Mouse (Mus musculus): ENCODE measurements around the gene Olfr675. TPM values are rescaled to one million over a fixed set of nuclear protein-coding genes. Genes with fewer than 3 reads are reported as not detected.

The Olfr675 gene
- not detected for polyA plus RNA-seq (2012; fragmentation: generic; extraction: Trizol)

DNA sequence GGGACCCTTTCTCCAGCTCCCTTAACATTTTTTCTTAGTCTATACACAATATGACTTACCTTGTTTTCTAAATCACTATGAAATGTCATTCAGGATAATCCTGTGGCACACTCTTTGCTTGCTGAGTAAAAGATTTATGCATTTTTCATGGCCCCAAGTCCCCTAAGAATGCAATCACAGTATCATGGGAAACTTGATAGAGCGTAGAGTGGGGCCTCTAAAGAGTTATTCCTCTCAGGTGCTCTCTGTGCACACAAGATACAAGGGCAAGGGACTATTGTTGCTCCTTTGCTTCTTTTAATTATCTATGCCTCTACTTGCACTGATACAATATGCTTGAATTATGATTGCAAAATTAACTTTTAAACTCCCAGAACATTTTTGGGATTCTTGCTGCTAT is at the start of gene Olfr675:
Gene Olfr675 (minus strand): TSS at position 101 of the 400 bp plus-strand sequence.

DNA sequence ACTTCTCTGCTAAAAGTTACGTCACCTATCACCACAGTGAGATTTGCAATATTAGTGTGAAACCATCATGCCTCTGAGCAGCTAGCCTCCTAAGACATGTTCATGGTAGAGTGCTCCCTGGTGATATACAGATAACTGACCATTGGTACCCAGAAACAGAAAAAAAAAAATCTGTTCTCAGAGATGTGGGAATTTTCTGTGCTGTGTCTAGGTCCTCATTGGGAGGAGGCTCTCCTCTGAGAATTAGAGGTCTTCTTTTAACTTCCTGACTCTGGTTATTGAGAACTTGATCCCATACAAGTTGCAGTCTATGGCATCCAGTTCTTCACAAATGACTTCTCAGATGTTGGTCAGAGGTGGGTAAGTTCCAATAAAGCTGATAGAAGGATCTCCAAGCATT is 35.9 kb upstream of the Olfr675 start, which contains the start of gene Olfr678:
Gene Olfr678 (plus strand): TSS at position 301 of the 400 bp plus-strand sequence.

DNA sequence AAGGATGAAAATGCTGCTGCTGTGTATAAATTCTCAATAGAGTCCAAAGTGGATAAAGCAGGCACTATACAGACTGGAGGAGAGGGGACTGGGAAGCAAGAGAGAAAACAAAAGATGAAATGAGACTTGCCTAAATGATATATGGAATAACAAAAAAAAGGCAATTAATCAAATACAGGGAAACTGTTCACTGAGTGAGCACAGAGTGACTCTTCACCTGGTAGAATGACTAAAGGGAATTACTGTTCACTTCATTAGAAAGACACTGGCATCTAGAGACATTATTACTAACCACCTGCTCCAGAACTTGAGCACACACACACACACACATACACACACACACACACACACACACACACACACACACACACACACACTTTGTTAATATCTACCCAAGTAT is 4.1 kb upstream of the Olfr675 start, which contains the start of gene Olfr676:
Gene Olfr676 (plus strand): TSS at position 301 of the 400 bp plus-strand sequence.

DNA sequence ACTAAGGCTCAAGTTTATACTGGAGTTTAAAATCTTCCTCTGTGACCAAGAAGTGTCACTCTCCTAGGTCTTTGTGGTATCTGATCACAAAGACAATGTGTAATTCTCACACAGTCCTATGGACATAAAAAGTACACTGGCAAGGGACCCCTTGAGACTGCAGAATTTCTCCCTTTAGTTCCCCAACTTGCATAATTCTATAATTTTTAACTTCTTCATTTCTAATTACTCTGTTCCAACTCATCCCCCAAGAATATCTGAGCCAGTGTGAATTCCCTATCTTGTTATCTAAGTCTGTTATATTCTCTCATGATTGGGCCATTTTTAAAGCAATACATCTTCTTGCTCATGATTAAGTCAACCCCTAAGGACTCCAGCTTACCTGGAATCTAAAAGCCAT is 26.3 kb downstream of the Olfr675 start, which contains the start of gene Olfr672:
Gene Olfr672 (minus strand): TSS at position 101 of the 400 bp plus-strand sequence.

DNA sequence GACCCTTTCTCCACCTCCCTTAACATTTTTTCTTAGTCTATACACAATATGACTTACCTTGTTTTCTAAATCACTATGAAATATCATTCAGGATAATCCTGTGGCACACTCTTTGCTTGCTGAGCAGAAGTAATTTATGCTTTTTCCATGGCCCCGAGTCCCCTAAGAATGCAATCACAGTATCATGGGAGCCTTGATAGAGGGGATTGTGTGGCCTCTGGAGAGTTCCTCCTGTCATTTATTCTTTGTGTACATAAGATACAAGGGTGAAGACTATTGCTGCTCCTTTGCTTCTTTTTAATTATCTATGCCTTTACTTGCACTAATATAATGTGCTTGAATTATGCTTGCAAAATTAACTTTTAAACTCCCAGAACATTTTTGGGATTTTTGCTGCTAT is 49.2 kb downstream of the Olfr675 start, which contains the start of gene Olfr671:
Gene Olfr671 (minus strand): TSS at position 101 of the 400 bp plus-strand sequence.

Other genes starting within 250 kb of the Olfr675 start
- gene Usp17lb, start 185.9 kb downstream of the Olfr675 start, polyA plus RNA-seq (2012; fragmentation: generic; extraction: Trizol): under 1 TPM; 0.05 to 0.08 TPM
- gene Usp17la, start 171.5 kb downstream of the Olfr675 start, polyA plus RNA-seq (2012; fragmentation: generic; extraction: Trizol): under 1 TPM; 0.09 to 0.27 TPM
- not detected for gene Olfr665, start 150.4 kb downstream of the Olfr675 start, polyA plus RNA-seq (2012; fragmentation: generic; extraction: Trizol)
- not detected for gene Olfr666, start 132.5 kb downstream of the Olfr675 start, polyA plus RNA-seq (2012; fragmentation: generic; extraction: Trizol)
- not detected for gene Olfr667, start 107.0 kb downstream of the Olfr675 start, polyA plus RNA-seq (2012; fragmentation: generic; extraction: Trizol)
- gene Olfr668, start 100.4 kb downstream of the Olfr675 start, polyA plus RNA-seq (2012; fragmentation: generic; extraction: Trizol): not detected
- gene Olfr669, start 94.2 kb downstream of the Olfr675 start, polyA plus RNA-seq (2012; fragmentation: generic; extraction: Trizol): not detected
- not detected for gene Olfr670, start 65.8 kb downstream of the Olfr675 start, polyA plus RNA-seq (2012; fragmentation: generic; extraction: Trizol)
- not detected for gene Olfr671, start 49.3 kb downstream of the Olfr675 start, polyA plus RNA-seq (2012; fragmentation: generic; extraction: Trizol)
- not detected for gene Olfr672, start 26.4 kb downstream of the Olfr675 start, polyA plus RNA-seq (2012; fragmentation: generic; extraction: Trizol)
- gene Olfr676, start 4.2 kb upstream of the Olfr675 start, polyA plus RNA-seq (2012; fragmentation: generic; extraction: Trizol): not detected
- not detected for gene Olfr677, start 22.9 kb upstream of the Olfr675 start, polyA plus RNA-seq (2012; fragmentation: generic; extraction: Trizol)
- gene Olfr678, start 36.0 kb upstream of the Olfr675 start, polyA plus RNA-seq (2012; fragmentation: generic; extraction: Trizol): not detected
- gene Olfr679, start 52.7 kb upstream of the Olfr675 start, polyA plus RNA-seq (2012; fragmentation: generic; extraction: Trizol): not detected
- not detected for gene Olfr680-ps1, start 64.4 kb upstream of the Olfr675 start, polyA plus RNA-seq (2012; fragmentation: generic; extraction: Trizol)
- not detected for gene Olfr681, start 88.4 kb upstream of the Olfr675 start, polyA plus RNA-seq (2012; fragmentation: generic; extraction: Trizol)
- gene Olfr683, start 118.6 kb upstream of the Olfr675 start, polyA plus RNA-seq (2012; fragmentation: generic; extraction: Trizol): not detected
- gene Olfr684, start 135.2 kb upstream of the Olfr675 start, polyA plus RNA-seq (2012; fragmentation: generic; extraction: Trizol): not detected
- gene Olfr685, start 157.6 kb upstream of the Olfr675 start, polyA plus RNA-seq (2012; fragmentation: generic; extraction: Trizol): not detected
- gene Olfr686, start 179.0 kb upstream of the Olfr675 start, polyA plus RNA-seq (2012; fragmentation: generic; extraction: Trizol): not detected